Mouse (Mus musculus) bone marrow, adult 2 months (tissue): ENCODE results near the gene Mpped2.

ENCODE experiments used
- CTCF ChIP-seq: fragments of 200-500 bp; IDR thresholded peaks from 2 replicates; pipeline ENCODE4 v1.5.1; 2011; ENCODE audit warnings: low read length, control low read depth; ENCODE audit not compliant: control insufficient read depth, insufficient read depth
- POLR2A ChIP-seq: fragments of 200-500 bp; IDR thresholded peaks from 2 replicates; pipeline ENCODE4 v1.6.1; 2011; ENCODE audit warnings: low read depth, mild to moderate bottlenecking, control low read depth, low read length, borderline replicate concordance; ENCODE audit not compliant: control insufficient read depth

DNA sequence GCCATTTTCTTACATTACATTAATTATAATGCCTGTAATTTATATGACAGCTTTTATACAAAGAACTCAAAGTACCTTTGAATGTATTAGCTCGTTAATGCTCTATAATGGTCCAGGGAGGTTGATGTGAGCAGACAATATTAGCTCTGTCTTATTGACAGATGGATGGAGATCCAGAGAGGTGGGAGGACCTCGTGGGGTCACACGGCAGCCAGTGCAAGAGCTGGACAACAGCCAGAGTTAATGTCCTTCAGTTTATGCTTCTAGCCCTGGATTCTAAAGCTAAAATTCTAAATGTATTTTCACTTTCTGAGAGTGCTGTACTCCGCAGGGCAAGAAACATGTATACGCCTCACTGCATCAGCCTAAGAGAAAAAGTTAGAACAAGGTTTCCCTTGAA, 61.6 kb downstream of the Mpped2 start:
- no peak for TF ChIP-seq CTCF
- no peak for TF ChIP-seq POLR2A
